Mouse (Mus musculus) bone marrow macrophage, adult 2 months (primary cell): ENCODE measurements at regions not wholly inside any gene's neighbourhood (a gene's known extent, or its start where the extent isn't known, plus 50 kb on each side); places are given as distances from the start of the nearest gene placed in this dataset.

Experiments used
- CTCF ChIP-seq: IDR thresholded peaks from 2 replicates; pipeline ENCODE4 v1.5.1; 2012; ENCODE audit warnings: low read depth, mild to moderate bottlenecking, low read length, moderate library complexity
- POLR2A ChIP-seq: IDR thresholded peaks from 2 replicates; pipeline ENCODE4 v1.6.1; 2012; ENCODE audit warnings: mild to moderate bottlenecking, low read depth, low read length, borderline replicate concordance

- TF ChIP-seq POLR2A (no peak), CTCF (no peak)
Observed at GRCm38 (mm10) chr1:156995180-156995951, 55.9 kb upstream of the Ralgps2 start.
